Mouse (Mus musculus): ENCODE data around the gene Aldh1l1. TPM values are rescaled to one million over a fixed set of nuclear protein-coding genes. Genes with fewer than 3 reads are reported as not detected.

Gene Aldh1l1
- total and polyA plus RNA-seq, 3 experiments: 0.11 to 0.13 TPM; not detected in 1

Other genes starting within 250 kb of the Aldh1l1 start
- gene Vmn1r54, start 240.1 kb upstream of the Aldh1l1 start, total RNA-seq (2012; rRNA removed): not detected in 2 replicates
- gene Vmn1r54, start 240.1 kb upstream of the Aldh1l1 start, total RNA-seq (2014; rRNA removed): not detected in 2 replicates
- not detected in 2 replicates for gene Vmn1r54, start 240.1 kb upstream of the Aldh1l1 start, polyA plus RNA-seq (2012; ENCODE audit: insufficient read length, low read depth)
- not detected in 2 replicates for gene BC048671, start 185.2 kb upstream of the Aldh1l1 start, total RNA-seq (2012; rRNA removed)
- not detected in 2 replicates for gene BC048671, start 185.2 kb upstream of the Aldh1l1 start, total RNA-seq (2014; rRNA removed)
- gene BC048671, start 185.2 kb upstream of the Aldh1l1 start, polyA plus RNA-seq (2012; ENCODE audit: insufficient read length, low read depth): not detected in 2 replicates
- 0.08 and 0.13 TPM in 2 replicates for gene Chst13, start 161.2 kb upstream of the Aldh1l1 start, total RNA-seq (2012; rRNA removed)
- not detected in 2 replicates for gene Chst13, start 161.2 kb upstream of the Aldh1l1 start, total RNA-seq (2014; rRNA removed)
- not detected in 2 replicates for gene Chst13, start 161.2 kb upstream of the Aldh1l1 start, polyA plus RNA-seq (2012; ENCODE audit: insufficient read length, low read depth)
- not detected in 2 replicates for gene Uroc1, start 153.1 kb upstream of the Aldh1l1 start, total RNA-seq (2012; rRNA removed)
- not detected in 2 replicates for gene Uroc1, start 153.1 kb upstream of the Aldh1l1 start, total RNA-seq (2014; rRNA removed)
- not detected in 2 replicates for gene Uroc1, start 153.1 kb upstream of the Aldh1l1 start, polyA plus RNA-seq (2012; ENCODE audit: insufficient read length, low read depth)
- gene Zxdc, start 116.9 kb upstream of the Aldh1l1 start, total RNA-seq (2012; rRNA removed): 6.9 and 8.3 TPM in 2 replicates
- 4.3 and 4.7 TPM in 2 replicates for gene Zxdc, start 116.9 kb upstream of the Aldh1l1 start, total RNA-seq (2014; rRNA removed)
- gene Zxdc, start 116.9 kb upstream of the Aldh1l1 start, polyA plus RNA-seq (2012; ENCODE audit: insufficient read length, low read depth): 5.2 and 5.4 TPM in 2 replicates
- gene Cfap100, start 57.6 kb upstream of the Aldh1l1 start, total RNA-seq (2012; rRNA removed): not detected in 2 replicates
- not detected in 2 replicates for gene Cfap100, start 57.6 kb upstream of the Aldh1l1 start, total RNA-seq (2014; rRNA removed)
- gene Cfap100, start 57.6 kb upstream of the Aldh1l1 start, polyA plus RNA-seq (2012; ENCODE audit: insufficient read length, low read depth): 0.10 TPM in 1 of 2 replicates, not detected in the other
- not detected in 2 replicates for gene Klf15, start 23.9 kb upstream of the Aldh1l1 start, total RNA-seq (2012; rRNA removed)
- gene Klf15, start 23.9 kb upstream of the Aldh1l1 start, total RNA-seq (2014; rRNA removed): not detected in 2 replicates
- gene Klf15, start 23.9 kb upstream of the Aldh1l1 start, polyA plus RNA-seq (2012; ENCODE audit: insufficient read length, low read depth): not detected in 2 replicates
- gene Slc41a3, start 118.3 kb downstream of the Aldh1l1 start, total RNA-seq (2012; rRNA removed): 0.55 and 0.59 TPM in 2 replicates
- gene Slc41a3, start 118.3 kb downstream of the Aldh1l1 start, total RNA-seq (2014; rRNA removed): 0.15 TPM in 1 of 2 replicates, not detected in the other
- 0.10 TPM in 1 of 2 replicates, not detected in the other for gene Slc41a3, start 118.3 kb downstream of the Aldh1l1 start, polyA plus RNA-seq (2012; ENCODE audit: insufficient read length, low read depth)

Measured in CH12.LX (cell line).